Mouse (Mus musculus): Measurements from ENCODE around the gene Fam135a. TPM values are rescaled to one million over a fixed set of nuclear protein-coding genes. Genes with fewer than 3 reads are reported as not detected.

The Fam135a gene
- total RNA-seq, 2 experiments from 2014 or later, result 11.6 to 12.9 TPM

GRCm38 (mm10) chr1:23968027-23968725 lies 132.0 kb downstream of the Fam135a start:
- no peak for DNase-seq (ENCODE audit: low spot score in 2 of 2)

GRCm38 (mm10) chr1:23966226-23966625 lies 133.9 kb downstream of the Fam135a start:
- DNase-seq (ENCODE audit: low spot score in 2 of 2), result no peak

Other genes with a start within 250 kb of the Fam135a start
- 10 to 100 TPM; 55.6 to 60.1 TPM for gene Smap1, start 178.0 kb downstream of the Fam135a start, total RNA-seq (2021)
- 10 to 100 TPM; 55.6 to 61.4 TPM for gene Sdhaf4, start 94.7 kb downstream of the Fam135a start, total RNA-seq (2021)
- not detected for gene Col9a1, start 77.3 kb upstream of the Fam135a start, total RNA-seq (2021)